Mouse (Mus musculus): ENCODE measurements around the gene Tac2. TPM values are rescaled to one million over a fixed set of nuclear protein-coding genes. Genes with fewer than 3 reads are reported as not detected.
"Not testable (repeated sequence)": the region's sequence is repeated elsewhere in the genome, so short reads cannot be mapped to it uniquely, and the experiment has no call there.

Gene Tac2
- total RNA-seq, 2 experiments from 2014 or later, result 3.3 to 8.3 TPM

- no peak for ATAC-seq (replicated peaks; ENCODE audit: low FRiP score, poor library complexity, severe bottlenecking)
Observed at GRCm38 (mm10) chr10:127754566-127755166, 30.4 kb downstream of the Tac2 start.

- ATAC-seq (replicated peaks; ENCODE audit: low FRiP score, poor library complexity, severe bottlenecking), result no peak
Observed at GRCm38 (mm10) chr10:127755246-127755645, 31.0 kb downstream of the Tac2 start.

- no peak for ATAC-seq (replicated peaks; ENCODE audit: low FRiP score, poor library complexity, severe bottlenecking)
Observed at GRCm38 (mm10) chr10:127755770-127756468, 31.6 kb downstream of the Tac2 start.

- ATAC-seq (replicated peaks; ENCODE audit: low FRiP score, poor library complexity, severe bottlenecking), result no peak
Observed at GRCm38 (mm10) chr10:127759181-127760110, 35.2 kb downstream of the Tac2 start, which contains the start of the genes Rdh1 and Rdh16f1. Gene Rdh1 (plus strand): TSS chr10:127759721. Gene Rdh16f1 (plus strand): TSS chr10:127759787.

GRCm38 (mm10) chr10:127762926-127763325 lies 38.6 kb downstream of the Tac2 start:
- ATAC-seq (replicated peaks; ENCODE audit: low FRiP score, poor library complexity, severe bottlenecking), result not testable (repeated sequence)

GRCm38 (mm10) chr10:127763914-127764680 lies 39.8 kb downstream of the Tac2 start:
- ATAC-seq (replicated peaks; ENCODE audit: low FRiP score, poor library complexity, severe bottlenecking), result no peak

GRCm38 (mm10) chr10:127766564-127766963 lies 42.3 kb downstream of the Tac2 start:
- ATAC-seq (replicated peaks; ENCODE audit: low FRiP score, poor library complexity, severe bottlenecking), result no peak

- ATAC-seq (replicated peaks; ENCODE audit: low FRiP score, poor library complexity, severe bottlenecking), result no peak
Observed at GRCm38 (mm10) chr10:127776011-127776410, 51.7 kb downstream of the Tac2 start, which contains the start of gene Rdh9. Gene Rdh9 (plus strand): TSS chr10:127776386.

Other genes starting within 250 kb of the Tac2 start
- gene Stac3, start 222.8 kb upstream of the Tac2 start, total RNA-seq (2015; ENCODE audit: low replicate concordance), result not detected in 2 replicates
- not detected in 2 replicates for gene Stac3, start 222.8 kb upstream of the Tac2 start, total RNA-seq (2017; ENCODE audit: low replicate concordance)
- gene Ndufa4l2, start 209.5 kb upstream of the Tac2 start, total RNA-seq (2015; ENCODE audit: low replicate concordance), result not detected in 2 replicates
- gene Ndufa4l2, start 209.5 kb upstream of the Tac2 start, total RNA-seq (2017; ENCODE audit: low replicate concordance), result not detected in 2 replicates
- 17.9 and 19.9 TPM in 2 replicates for gene Shmt2, start 202.0 kb upstream of the Tac2 start, total RNA-seq (2015; ENCODE audit: low replicate concordance)
- 12.3 and 18.3 TPM in 2 replicates for gene Shmt2, start 202.0 kb upstream of the Tac2 start, total RNA-seq (2017; ENCODE audit: low replicate concordance)
- not detected in 2 replicates for gene Nxph4, start 189.9 kb upstream of the Tac2 start, total RNA-seq (2015; ENCODE audit: low replicate concordance)
- not detected in 2 replicates for gene Nxph4, start 189.9 kb upstream of the Tac2 start, total RNA-seq (2017; ENCODE audit: low replicate concordance)
- 11.9 and 14.0 TPM in 2 replicates for gene Lrp1, start 103.3 kb upstream of the Tac2 start, total RNA-seq (2015; ENCODE audit: low replicate concordance)
- 9.7 and 17.0 TPM in 2 replicates for gene Lrp1, start 103.3 kb upstream of the Tac2 start, total RNA-seq (2017; ENCODE audit: low replicate concordance)
- 15.7 and 16.7 TPM in 2 replicates for gene Stat6, start 81.5 kb upstream of the Tac2 start, total RNA-seq (2015; ENCODE audit: low replicate concordance)
- 15.9 and 27.1 TPM in 2 replicates for gene Stat6, start 81.5 kb upstream of the Tac2 start, total RNA-seq (2017; ENCODE audit: low replicate concordance)
- gene Nemp1, start 57.6 kb upstream of the Tac2 start, total RNA-seq (2015; ENCODE audit: low replicate concordance), result 11.0 and 13.2 TPM in 2 replicates
- 12.4 and 14.3 TPM in 2 replicates for gene Nemp1, start 57.6 kb upstream of the Tac2 start, total RNA-seq (2017; ENCODE audit: low replicate concordance)
- gene Nab2, start 55.9 kb upstream of the Tac2 start, total RNA-seq (2015; ENCODE audit: low replicate concordance), result 0.96 TPM in 1 of 2 replicates, not detected in the other
- gene Nab2, start 55.9 kb upstream of the Tac2 start, total RNA-seq (2017; ENCODE audit: low replicate concordance), result 0.60 TPM in 1 of 2 replicates, not detected in the other
- 0.42 TPM in 1 of 2 replicates, not detected in the other for gene Myo1a, start 19.3 kb upstream of the Tac2 start, total RNA-seq (2015; ENCODE audit: low replicate concordance)
- gene Myo1a, start 19.3 kb upstream of the Tac2 start, total RNA-seq (2017; ENCODE audit: low replicate concordance), result not detected in 2 replicates
- 0.19 and 1.7 TPM in 2 replicates for gene Zbtb39, start 15.1 kb downstream of the Tac2 start, total RNA-seq (2015; ENCODE audit: low replicate concordance)
- gene Zbtb39, start 15.1 kb downstream of the Tac2 start, total RNA-seq (2017; ENCODE audit: low replicate concordance), result 0.28 and 1.3 TPM in 2 replicates
- not detected in 2 replicates for gene Gpr182, start 27.3 kb downstream of the Tac2 start, total RNA-seq (2015; ENCODE audit: low replicate concordance)
- 0.14 and 0.77 TPM in 2 replicates for gene Gpr182, start 27.3 kb downstream of the Tac2 start, total RNA-seq (2017; ENCODE audit: low replicate concordance)
- not detected in 2 replicates for gene Rdh1, start 35.2 kb downstream of the Tac2 start, total RNA-seq (2015; ENCODE audit: low replicate concordance)
- gene Rdh1, start 35.2 kb downstream of the Tac2 start, total RNA-seq (2017; ENCODE audit: low replicate concordance), result 0.14 TPM in 1 of 2 replicates, not detected in the other
- gene Rdh16f1, start 35.3 kb downstream of the Tac2 start, total RNA-seq (2015; ENCODE audit: low replicate concordance), result not detected in 2 replicates
- not detected in 2 replicates for gene Rdh16f1, start 35.3 kb downstream of the Tac2 start, total RNA-seq (2017; ENCODE audit: low replicate concordance)
- gene Rdh9, start 51.9 kb downstream of the Tac2 start, total RNA-seq (2015; ENCODE audit: low replicate concordance), result not detected in 2 replicates
- not detected in 2 replicates for gene Rdh9, start 51.9 kb downstream of the Tac2 start, total RNA-seq (2017; ENCODE audit: low replicate concordance)
- gene Rdh16, start 76.7 kb downstream of the Tac2 start, total RNA-seq (2015; ENCODE audit: low replicate concordance), result not detected in 2 replicates
- gene Rdh16, start 76.7 kb downstream of the Tac2 start, total RNA-seq (2017; ENCODE audit: low replicate concordance), result not detected in 2 replicates
- not detected in 2 replicates for gene Rdh19, start 125.5 kb downstream of the Tac2 start, total RNA-seq (2015; ENCODE audit: low replicate concordance)
- not detected in 2 replicates for gene Rdh19, start 125.5 kb downstream of the Tac2 start, total RNA-seq (2017; ENCODE audit: low replicate concordance)
- gene Rdh16f2, start 142.0 kb downstream of the Tac2 start, total RNA-seq (2015; ENCODE audit: low replicate concordance), result not detected in 2 replicates
- not detected in 2 replicates for gene Rdh16f2, start 142.0 kb downstream of the Tac2 start, total RNA-seq (2017; ENCODE audit: low replicate concordance)
- not detected in 2 replicates for gene Rdh7, start 164.3 kb downstream of the Tac2 start, total RNA-seq (2015; ENCODE audit: low replicate concordance)
- not detected in 2 replicates for gene Rdh7, start 164.3 kb downstream of the Tac2 start, total RNA-seq (2017; ENCODE audit: low replicate concordance)
- gene Sdr9c7, start 174.0 kb downstream of the Tac2 start, total RNA-seq (2015; ENCODE audit: low replicate concordance), result not detected in 2 replicates
- gene Sdr9c7, start 174.0 kb downstream of the Tac2 start, total RNA-seq (2017; ENCODE audit: low replicate concordance), result not detected in 2 replicates

All from erythroblast, adult 5-6 weeks (primary cell).